Mouse (Mus musculus): Measurements from ENCODE around the gene Tns1.

DNA sequence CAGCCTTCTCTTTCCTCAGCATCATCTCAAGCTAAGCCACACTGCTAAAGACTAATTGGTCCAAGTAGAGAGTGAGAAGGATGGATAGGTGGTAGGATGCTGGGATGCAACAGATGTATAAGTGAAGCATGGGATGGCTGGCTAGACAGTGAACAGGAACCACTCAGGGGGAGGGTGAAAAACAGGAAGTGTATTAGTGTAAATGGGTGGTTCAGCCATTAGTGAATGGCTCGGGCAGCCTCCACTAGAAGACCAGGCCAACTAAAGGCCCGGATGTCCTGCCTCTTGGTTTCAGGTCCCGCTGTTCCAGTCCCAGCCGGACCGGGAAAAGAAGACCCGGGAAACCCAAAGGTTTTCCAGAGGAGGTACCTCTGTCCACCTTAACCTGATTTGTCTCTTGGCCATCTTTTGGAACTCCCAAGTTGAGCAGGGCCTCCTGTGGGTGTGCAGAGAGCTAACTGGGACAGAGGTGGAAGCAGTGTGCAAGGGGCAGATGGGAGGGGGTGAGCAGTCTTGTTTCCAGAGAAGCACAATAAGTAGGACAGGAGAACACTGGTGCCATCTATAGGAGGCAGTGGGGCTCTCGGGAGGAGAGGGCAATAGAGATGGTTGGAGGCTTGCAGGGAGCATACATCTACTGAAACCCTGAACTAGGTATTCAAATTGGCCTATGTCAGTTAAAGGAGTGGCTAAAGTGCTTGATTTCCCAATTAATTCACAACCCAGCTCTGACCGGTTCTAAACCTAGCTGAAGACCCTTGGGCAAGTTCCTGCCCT, 6.8 kb upstream of the Tns1 start:
- no peak for TF ChIP-seq CTCF (IDR thresholded peaks at IDR 0.05; ENCODE audit: borderline replicate concordance, extremely low read depth, insufficient read depth, insufficient read length)
- no peak for TF ChIP-seq POLR2A (IDR thresholded peaks at IDR 0.05; ENCODE audit: borderline replicate concordance, extremely low read depth, insufficient read depth, insufficient read length, poor library complexity, severe bottlenecking)
